Mouse (Mus musculus) forebrain, embryonic 11.5 days (tissue): ENCODE measurements around the gene Itpka. TPM values are rescaled to one million over a fixed set of nuclear protein-coding genes. Genes with fewer than 3 reads are reported as not detected.

Experiments used
- ATAC-seq: fragments of 200-750 bp; cut with Nextera tagmentation; replicated peaks from 2 replicates; pipeline ENCODE4 v1.8.0; 2017; ENCODE audit warnings: moderate TSS enrichment; ENCODE audit not compliant: low FRiP score
- DNase-seq: peaks from one replicate; pipeline ENCODE4 v3.0.0-alpha.2; 2017; ENCODE audit warnings: low spot score
- H3K27ac ChIP-seq: fragments of 300-500 bp; sonication (generic); 2 replicates; pipeline ENCODE4 v1.5.1; 2014; ENCODE audit warnings: low read depth, low read length
- H3K27me3 ChIP-seq: fragments of 300-500 bp; sonication (generic); 2 replicates; pipeline ENCODE4 v1.6.1; 2014; ENCODE audit warnings: mild to moderate bottlenecking, low read length, mixed read lengths; ENCODE audit not compliant: control insufficient read depth, insufficient read depth
- H3K36me3 ChIP-seq: fragments of 300-500 bp; sonication (generic); 2 replicates; pipeline ENCODE4 v1.6.1; 2014; ENCODE audit warnings: mild to moderate bottlenecking, low read length, moderate library complexity, mixed read lengths; ENCODE audit not compliant: control insufficient read depth, insufficient read depth
- H3K4me1 ChIP-seq: fragments of 300-500 bp; sonication (generic); replicated peaks from 2 replicates; pipeline ENCODE4 v1.6.1; 2014; ENCODE audit warnings: low read length, mixed read lengths; ENCODE audit not compliant: control insufficient read depth, insufficient read depth
- H3K4me2 ChIP-seq: fragments of 300-500 bp; sonication (generic); 2 replicates; pipeline ENCODE4 v1.6.1; 2014; ENCODE audit warnings: low read depth, mild to moderate bottlenecking, low read length, moderate library complexity, mixed read lengths; ENCODE audit not compliant: severe bottlenecking
- H3K4me3 ChIP-seq: fragments of 300-500 bp; sonication (generic); 2 replicates; pipeline ENCODE4 v1.5.1; 2014; ENCODE audit warnings: low read depth, low read length
- H3K9ac ChIP-seq: fragments of 300-500 bp; sonication (generic); 2 replicates; pipeline ENCODE4 v1.6.1; 2014; ENCODE audit warnings: low read length
- H3K9me3 ChIP-seq: fragments of 300-500 bp; sonication (generic); 2 replicates; pipeline ENCODE4 v1.6.1; 2016; ENCODE audit warnings: low read length, mixed read lengths; ENCODE audit not compliant: control insufficient read depth
- WGBS: fragments of 180-500 bp; shearing (Covaris S2); extraction: QIAGEN DNeasy Blood & Tissue Kit; methylation state at CpG from one replicate; pipeline ENCODE4 v1.1.7; 2014; 5-methylcytosine and 5-hydroxymethylcytosine counted together
- polyA plus RNA-seq: library from polyadenylated mRNA; unstranded; fragments of >200 nt; fragmentation: Nextera tagmentation; extraction: Ambion mirVana; gene quantifications from 2 replicates; pipeline ENCODE4 v1.2.1, GENCODE M21; 2014

Gene Itpka
- polyA plus RNA-seq, 1 experiment from 2014 or later, result 1.5 TPM

DNA sequence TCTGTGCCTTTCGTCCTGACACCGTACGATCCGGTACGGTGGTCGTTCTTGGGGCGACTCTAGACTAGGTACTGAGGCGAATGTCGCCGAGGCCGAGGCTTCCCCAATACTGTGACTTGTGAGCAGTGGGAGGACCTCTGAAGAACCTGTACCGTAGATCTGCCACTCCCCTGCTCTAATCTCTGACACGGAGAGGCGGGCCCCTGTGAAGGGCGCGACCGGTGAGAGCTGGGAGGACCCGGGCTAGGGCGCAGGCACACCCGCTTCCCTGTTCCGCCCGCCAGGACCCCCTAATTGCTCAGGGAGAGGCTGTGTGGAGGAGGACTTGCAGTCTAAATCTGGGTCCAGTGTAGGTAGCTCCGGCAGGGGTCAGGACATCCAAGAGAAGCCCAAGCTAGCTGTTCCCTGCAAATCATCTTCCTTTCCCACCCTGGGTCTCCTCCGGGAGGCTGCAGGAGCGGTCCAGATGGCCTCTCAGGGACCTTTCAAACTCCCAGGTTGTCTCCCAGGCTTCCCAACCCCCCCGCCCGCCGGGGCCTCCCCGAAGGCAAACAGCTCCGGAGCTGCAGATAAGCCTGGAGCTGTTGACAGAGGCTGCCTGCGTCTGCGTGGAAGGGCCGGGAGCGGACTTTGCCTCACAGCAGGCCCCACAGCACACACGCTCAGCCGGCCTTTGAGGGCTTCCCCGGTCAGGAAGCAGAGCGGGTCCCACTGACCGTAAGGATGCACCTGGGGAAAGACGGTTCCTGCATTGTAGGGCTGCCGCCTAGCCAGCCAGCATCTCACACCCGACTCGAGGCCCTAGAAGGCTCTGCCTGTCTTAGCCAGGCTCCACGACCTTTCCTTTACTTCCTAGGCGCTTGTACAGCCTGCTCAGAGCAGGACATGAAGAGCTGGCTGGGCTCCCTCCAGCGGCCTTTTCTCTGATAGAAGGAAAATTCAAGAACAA lies 2.3 kb downstream of the Itpka start:
- no peaks in the 10 kb centered on the region for H3K9me3 ChIP-seq
- peaks cover 27% of the 10 kb centered on the region for H3K27me3 ChIP-seq
- 3% methylated on average over 46 of the region's 46 CpGs for WGBS
- no peak overlapping the region; the same call in 1 of the 2 replicates for H3K9ac ChIP-seq
- DNase-seq, result peak; percentile 68
- no peak for ATAC-seq
- no peak overlapping the region for H3K27ac ChIP-seq
- no peaks in the 10 kb centered on the region for H3K36me3 ChIP-seq
- peak overlapping the region; percentile 9 for H3K4me3 ChIP-seq
- H3K4me1 ChIP-seq, result peaks cover 22% of the 10 kb centered on the region
- H3K4me2 ChIP-seq, result peak overlapping the region; percentile 42

DNA sequence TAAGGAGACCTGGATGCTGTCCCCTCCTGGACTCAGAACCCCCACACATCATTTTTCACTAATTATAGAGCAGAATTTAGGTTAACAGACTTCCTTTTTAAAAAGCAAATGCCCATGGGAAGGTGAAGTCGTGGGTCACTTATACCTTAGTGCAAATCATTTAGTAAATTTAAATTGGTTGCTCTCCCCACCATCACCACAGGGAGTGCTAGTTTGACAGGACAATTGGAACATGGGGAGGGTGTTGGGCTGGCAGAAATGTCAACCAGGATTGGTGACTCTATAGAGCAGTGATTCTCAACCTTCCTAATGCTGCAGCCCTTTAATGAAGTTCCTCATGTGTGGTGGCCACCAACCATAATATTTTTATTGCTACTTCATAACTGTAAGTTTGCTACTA lies 3.1 kb downstream of the Itpka start:
- ATAC-seq, result no peak
- no peak overlapping the region for H3K4me2 ChIP-seq
- no peak for DNase-seq

DNA sequence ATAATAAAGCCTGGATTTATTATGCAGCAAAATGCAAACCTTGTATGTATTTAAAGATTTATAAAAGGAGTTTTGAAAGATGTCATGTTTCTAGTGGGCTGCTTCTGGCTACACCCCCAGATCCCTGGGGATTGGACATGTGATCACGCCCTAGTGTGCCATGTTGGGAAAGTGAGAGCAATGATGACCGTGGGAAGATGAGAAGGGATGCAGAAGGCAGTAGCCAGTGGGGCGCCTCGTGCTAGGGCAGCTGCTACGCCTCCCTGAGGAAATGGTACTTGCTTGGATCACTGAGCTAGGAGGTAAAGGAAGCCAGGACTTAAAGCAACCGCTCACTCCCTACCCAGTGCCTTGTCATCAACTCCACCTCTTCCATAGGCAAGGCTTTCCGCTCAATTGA lies 5.4 kb downstream of the Itpka start:
- no peak overlapping the region for H3K27ac ChIP-seq
- no peak overlapping the region for H3K9ac ChIP-seq
- H3K27me3 ChIP-seq, result peaks cover 25% of the 10 kb centered on the region
- WGBS, result 80% methylated on average over 7 of the region's 7 CpGs
- ATAC-seq (no peak), DNase-seq (no peak)
- peaks cover 16% of the 10 kb centered on the region for H3K4me1 ChIP-seq
- H3K4me2 ChIP-seq, result no peak overlapping the region
- H3K36me3 ChIP-seq, result no peaks in the 10 kb centered on the region
- H3K9me3 ChIP-seq, result no peaks in the 10 kb centered on the region
- H3K4me3 ChIP-seq, result no peak overlapping the region

More for the DNA sequence above, 3.1 kb downstream of the Itpka start:
- H3K27ac ChIP-seq, result no peak overlapping the region
- H3K4me1 ChIP-seq, result peaks cover 22% of the 10 kb centered on the region
- H3K9me3 ChIP-seq, result no peaks in the 10 kb centered on the region
- H3K36me3 ChIP-seq, result no peaks in the 10 kb centered on the region
- WGBS, result 13% methylated on average over 1 of the region's 1 CpGs
- peaks cover 27% of the 10 kb centered on the region for H3K27me3 ChIP-seq
- H3K4me3 ChIP-seq, result no peak overlapping the region
- H3K9ac ChIP-seq, result no peak overlapping the region

DNA sequence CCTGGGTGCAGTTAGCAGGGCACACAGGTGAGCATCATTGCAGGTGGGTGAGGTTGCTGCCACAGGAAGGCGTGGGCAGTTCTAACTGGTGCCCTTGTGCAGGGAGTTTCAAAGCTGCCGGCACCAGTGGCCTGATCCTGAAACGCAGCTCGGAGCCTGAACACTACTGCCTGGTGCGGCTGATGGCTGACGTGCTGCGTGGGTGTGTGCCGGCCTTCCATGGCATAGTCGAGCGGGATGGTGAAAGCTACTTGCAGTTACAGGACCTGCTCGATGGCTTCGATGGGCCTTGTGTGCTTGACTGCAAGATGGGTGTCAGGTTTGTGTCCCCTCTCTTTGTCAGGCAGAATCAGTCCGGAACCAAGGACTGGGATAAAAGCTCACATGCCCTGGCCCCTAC lies 7.1 kb downstream of the Itpka start:
- WGBS, result 77% methylated on average over 13 of the region's 13 CpGs
- DNase-seq (no peak), ATAC-seq (no peak)
- Histone ChIP-seq H3K27ac (no peak overlapping the region), H3K9me3 (no peaks in the 10 kb centered on the region), H3K4me2 (no peak overlapping the region), H3K27me3 (peaks cover 7% of the 10 kb centered on the region), H3K36me3 (no peaks in the 10 kb centered on the region), H3K4me1 (peaks cover 4% of the 10 kb centered on the region; the same call in 1 of the 2 replicates), H3K4me3 (no peak overlapping the region), H3K9ac (no peak overlapping the region)

DNA sequence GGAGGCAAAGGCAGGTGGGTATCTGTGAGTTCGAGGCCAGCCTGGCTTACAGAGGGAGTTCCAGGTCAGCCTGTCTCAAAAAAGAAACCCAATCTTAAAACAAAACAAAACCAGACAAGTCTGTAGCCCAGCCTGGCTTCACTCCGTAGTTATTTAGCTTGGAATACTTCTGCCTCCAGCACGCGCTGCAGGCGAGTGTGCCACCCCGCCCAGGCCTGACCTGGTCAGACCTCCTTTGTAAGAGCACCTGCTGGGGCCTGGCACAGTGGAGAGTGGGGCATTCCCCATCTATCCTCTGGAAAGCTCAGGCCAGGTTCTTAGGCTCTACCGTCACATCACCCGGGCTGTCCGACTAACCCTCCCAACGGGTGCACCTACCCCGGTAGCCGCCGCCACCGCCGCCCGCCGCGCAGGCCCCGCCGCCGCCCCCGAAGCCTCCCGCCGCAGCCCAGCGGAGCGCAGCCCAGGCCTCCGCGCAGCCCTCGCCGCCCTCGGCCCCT lies 15.5 kb downstream of the Itpka start:
- Histone ChIP-seq H3K4me3 (peak overlapping the region; percentile 61), H3K4me1 (peaks cover 8% of the 10 kb centered on the region), H3K36me3 (no peaks in the 10 kb centered on the region), H3K9me3 (no peaks in the 10 kb centered on the region; the same call in 1 of the 2 replicates), H3K9ac (peak overlapping the region; percentile 63), H3K27ac (no peak overlapping the region), H3K27me3 (peaks cover 35% of the 10 kb centered on the region), H3K4me2 (peak overlapping the region; percentile 100)
- WGBS, result 4% methylated on average over 31 of the region's 31 CpGs
- 0 out of 2 replicates have a peak, but pooled peaks have one; percentile 21 for ATAC-seq
- DNase-seq, result no peak

DNA sequence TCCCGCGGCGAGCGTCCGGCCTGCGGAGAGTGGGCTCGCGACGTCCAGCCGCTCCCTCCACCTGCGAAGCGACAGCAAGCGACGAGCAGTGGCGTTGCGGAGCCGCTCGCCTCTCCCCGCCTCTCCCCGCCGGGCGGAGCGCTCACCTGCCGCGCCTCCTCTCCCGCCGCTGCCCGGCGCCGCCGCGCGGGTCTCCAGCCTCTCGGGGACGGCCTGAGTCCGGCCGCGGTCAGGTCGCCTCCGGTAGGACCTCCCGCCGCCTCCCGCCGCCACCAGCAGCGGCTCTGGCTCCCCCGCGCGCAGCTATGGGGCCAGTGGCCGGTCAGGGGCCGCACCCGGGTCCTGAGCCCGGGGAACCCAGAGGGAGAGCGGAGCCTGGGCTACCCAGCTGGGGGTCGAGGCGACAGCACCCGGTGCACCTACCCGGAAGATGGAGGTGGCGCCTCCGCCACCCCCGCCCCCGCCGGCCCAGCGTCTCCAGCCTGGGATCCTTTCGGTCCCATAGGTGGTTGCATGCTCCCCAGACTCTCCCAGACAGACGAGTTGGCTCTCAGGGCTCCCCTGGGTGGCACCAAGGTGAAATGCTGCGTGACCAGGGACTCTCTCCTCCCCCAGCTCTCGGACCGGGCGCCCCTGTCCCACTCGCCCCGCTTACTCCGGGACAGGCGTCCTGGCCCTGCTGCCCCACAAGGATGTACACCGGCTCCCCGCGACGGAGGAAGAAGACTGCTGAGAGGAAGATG lies 16.1 kb downstream of the Itpka start:
- DNase-seq (peak; percentile 73), ATAC-seq (peak; percentile 49)
- WGBS, result under 1% methylated on average over 48 of the region's 77 CpGs
- H3K9ac ChIP-seq, result peak overlapping the region; percentile 63
- H3K36me3 ChIP-seq, result no peaks in the 10 kb centered on the region
- H3K27ac ChIP-seq, result no peak overlapping the region
- H3K27me3 ChIP-seq, result peaks cover 35% of the 10 kb centered on the region
- H3K9me3 ChIP-seq, result no peaks in the 10 kb centered on the region; the same call in 1 of the 2 replicates
- peak overlapping the region; percentile 100 for H3K4me2 ChIP-seq
- H3K4me3 ChIP-seq, result peak overlapping the region; percentile 61
- peaks cover 8% of the 10 kb centered on the region for H3K4me1 ChIP-seq

DNA sequence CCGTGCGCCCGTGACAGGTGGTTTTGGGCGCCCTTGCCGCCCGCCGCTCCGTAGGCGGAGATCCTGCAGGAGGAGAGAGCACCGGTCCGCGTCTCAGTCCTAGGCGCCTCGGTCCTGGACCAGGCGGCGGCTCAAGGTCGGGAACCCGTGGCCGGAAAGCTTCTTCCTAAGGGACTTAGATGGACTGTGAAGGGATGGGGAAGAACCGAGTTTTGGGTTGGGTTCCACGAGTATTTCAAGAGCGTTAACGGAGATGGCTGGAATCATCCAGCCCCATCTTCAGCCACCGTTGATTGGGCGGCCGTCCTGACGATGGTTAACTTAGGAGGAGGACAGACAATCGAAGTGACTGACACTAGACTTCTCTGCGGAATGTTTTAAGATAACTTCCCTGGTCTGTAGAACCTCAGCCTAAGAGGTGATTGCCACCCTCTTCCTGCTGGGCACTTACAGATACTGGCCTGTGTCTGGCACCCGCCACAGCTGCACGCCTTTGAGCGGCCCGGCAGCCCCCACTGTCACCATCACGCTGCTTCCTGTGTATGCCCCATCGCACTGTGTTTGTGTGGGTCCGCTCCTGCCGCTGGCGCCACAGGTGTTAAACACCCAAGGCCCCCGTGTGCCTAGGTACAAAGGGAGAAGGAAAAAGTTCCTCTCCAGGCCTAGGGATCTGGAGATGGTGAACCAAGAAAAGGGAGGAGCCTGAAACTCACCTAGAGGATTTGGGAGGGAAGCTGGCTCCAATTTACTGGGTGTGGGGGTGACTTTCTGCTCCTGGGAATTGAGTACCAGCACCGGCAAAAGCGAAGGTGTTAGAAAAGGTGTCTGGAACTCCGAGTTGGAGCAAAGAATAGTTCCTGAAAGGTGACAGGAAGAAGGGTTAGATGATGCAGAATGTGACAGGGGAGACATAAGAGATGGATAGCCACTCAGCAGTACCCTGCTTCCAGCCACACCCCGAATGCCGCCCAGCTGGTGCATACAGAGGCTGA lies 17.0 kb downstream of the Itpka start:
- no peaks in the 10 kb centered on the region for H3K36me3 ChIP-seq
- peaks cover 8% of the 10 kb centered on the region for H3K4me1 ChIP-seq
- H3K9ac ChIP-seq, result peak overlapping the region; percentile 63
- peaks cover 35% of the 10 kb centered on the region for H3K27me3 ChIP-seq
- H3K4me3 ChIP-seq, result peak overlapping the region; percentile 61
- no peaks in the 10 kb centered on the region; the same call in 1 of the 2 replicates for H3K9me3 ChIP-seq
- WGBS, result 6% methylated on average over 44 of the region's 44 CpGs
- no peak overlapping the region for H3K27ac ChIP-seq
- H3K4me2 ChIP-seq, result peak overlapping the region; percentile 100
- peak; percentile 57 for DNase-seq
- ATAC-seq, result no peak
